Mouse (Mus musculus) intestine, embryonic 16.5 days (tissue): Measurements from ENCODE around the gene Sart3. TPM values are rescaled to one million over a fixed set of nuclear protein-coding genes. Genes with fewer than 3 reads are reported as not detected.
A peak's percentile ranks its signal among the peaks of the same experiment; 100 is the strongest.

Experiments used
- ATAC-seq: fragments of 200-750 bp; cut with Nextera tagmentation; 2 replicates; pipeline ENCODE4 v1.8.0; 2017; ENCODE audit warnings: moderate TSS enrichment, moderate library complexity
- H3K27ac ChIP-seq: fragments of 300-500 bp; sonication (generic); 2 replicates; pipeline ENCODE4 v1.5.1; 2014; ENCODE audit warnings: mild to moderate bottlenecking, low read length
- H3K27me3 ChIP-seq: fragments of 300-500 bp; sonication (generic); replicated peaks from 2 replicates; pipeline ENCODE4 v1.6.1; 2014; ENCODE audit warnings: low read length, control low read depth, mixed read lengths; ENCODE audit not compliant: control insufficient read depth, insufficient read depth
- H3K36me3 ChIP-seq: fragments of 300-500 bp; sonication (generic); 2 replicates; pipeline ENCODE4 v1.6.1; 2014; ENCODE audit warnings: low read length, control low read depth; ENCODE audit not compliant: control insufficient read depth, insufficient read depth
- H3K4me1 ChIP-seq: fragments of 300-500 bp; sonication (generic); 2 replicates; pipeline ENCODE4 v1.6.1; 2014; ENCODE audit warnings: low read length, control low read depth, mixed read lengths; ENCODE audit not compliant: control insufficient read depth, insufficient read depth
- H3K4me2 ChIP-seq: fragments of 300-500 bp; sonication (generic); 2 replicates; pipeline ENCODE4 v1.6.1; 2014; ENCODE audit warnings: low read depth, low read length, control low read depth
- H3K4me3 ChIP-seq: fragments of 300-500 bp; sonication (generic); 2 replicates; pipeline ENCODE4 v1.5.1; 2014; ENCODE audit warnings: mild to moderate bottlenecking, low read length
- H3K9ac ChIP-seq: fragments of 300-500 bp; sonication (generic); 2 replicates; pipeline ENCODE4 v1.6.1; 2014; ENCODE audit warnings: low read depth, low read length
- H3K9me3 ChIP-seq: fragments of 300-500 bp; sonication (generic); 2 replicates; pipeline ENCODE4 v1.6.1; 2016; ENCODE audit warnings: low read length, control low read depth; ENCODE audit not compliant: control insufficient read depth
- WGBS: fragments of 180-500 bp; shearing (Covaris S2); extraction: QIAGEN DNeasy Blood & Tissue Kit; methylation state at CpG from one replicate; pipeline ENCODE4 v1.1.7; 2014; 5-methylcytosine and 5-hydroxymethylcytosine counted together
- polyA plus RNA-seq: library from polyadenylated mRNA; unstranded; fragments of >200 nt; fragmentation: Nextera tagmentation; extraction: Ambion mirVana; gene quantifications from 2 replicates; pipeline ENCODE4 v1.2.1, GENCODE M21; 2015

The Sart3 gene
- polyA plus RNA-seq, 1 experiment from 2014 or later: 30.2 TPM

GRCm38 (mm10) chr5:113755347-113756030 is 16.8 kb downstream of the Sart3 start:
- no peaks in the 10 kb centered on the region for H3K27me3 ChIP-seq
- no peak overlapping the region for H3K9ac ChIP-seq
- WGBS: 87% methylated on average over 15 of the region's 15 CpGs
- H3K4me1 ChIP-seq: no peaks in the 10 kb centered on the region
- H3K27ac ChIP-seq: no peak overlapping the region
- peaks cover 47% of the 10 kb centered on the region for H3K36me3 ChIP-seq
- no peaks in the 10 kb centered on the region for H3K9me3 ChIP-seq
- H3K4me2 ChIP-seq: no peak overlapping the region
- ATAC-seq: no peak
- H3K4me3 ChIP-seq: no peak overlapping the region

GRCm38 (mm10) chr5:113751521-113752157 is 20.7 kb downstream of the Sart3 start:
- H3K36me3 ChIP-seq: peaks cover 52% of the 10 kb centered on the region
- no peaks in the 10 kb centered on the region for H3K4me1 ChIP-seq
- H3K9ac ChIP-seq: no peak overlapping the region
- no peak overlapping the region for H3K27ac ChIP-seq
- ATAC-seq: no peak
- 87% methylated on average over 9 of the region's 9 CpGs for WGBS
- H3K9me3 ChIP-seq: no peaks in the 10 kb centered on the region
- no peaks in the 10 kb centered on the region for H3K27me3 ChIP-seq
- H3K4me3 ChIP-seq: no peak overlapping the region
- H3K4me2 ChIP-seq: no peak overlapping the region

GRCm38 (mm10) chr5:113748556-113749331 is 23.6 kb downstream of the Sart3 start:
- H3K36me3 ChIP-seq: peaks cover 60% of the 10 kb centered on the region
- ATAC-seq: no peak
- H3K9ac ChIP-seq: no peak overlapping the region
- H3K4me2 ChIP-seq: no peak overlapping the region
- 96% methylated on average over 13 of the region's 13 CpGs for WGBS
- H3K9me3 ChIP-seq: no peaks in the 10 kb centered on the region
- H3K4me3 ChIP-seq: no peak overlapping the region
- H3K4me1 ChIP-seq: no peaks in the 10 kb centered on the region
- H3K27me3 ChIP-seq: no peaks in the 10 kb centered on the region
- no peak overlapping the region for H3K27ac ChIP-seq

GRCm38 (mm10) chr5:113747629-113748028 is 24.7 kb downstream of the Sart3 start:
- Histone ChIP-seq H3K4me3 (no peak overlapping the region), H3K4me2 (no peak overlapping the region), H3K27me3 (no peaks in the 10 kb centered on the region), H3K4me1 (no peaks in the 10 kb centered on the region), H3K9ac (no peak overlapping the region), H3K27ac (no peak overlapping the region), H3K36me3 (peaks cover 69% of the 10 kb centered on the region), H3K9me3 (no peaks in the 10 kb centered on the region)
- over 99% methylated on average over 5 of the region's 5 CpGs for WGBS
- no peak for ATAC-seq

- Histone ChIP-seq H3K36me3 (peaks cover 17% of the 10 kb centered on the region), H3K9ac (no peak overlapping the region), H3K27ac (no peak overlapping the region), H3K4me1 (peaks cover 10% of the 10 kb centered on the region), H3K4me2 (no peak overlapping the region), H3K4me3 (no peak overlapping the region), H3K9me3 (no peaks in the 10 kb centered on the region), H3K27me3 (no peaks in the 10 kb centered on the region)
- no peak for ATAC-seq
- WGBS: 87% methylated on average over 11 of the region's 11 CpGs
Measured at GRCm38 (mm10) chr5:113737607-113738237, 34.6 kb downstream of the Sart3 start.

GRCm38 (mm10) chr5:113736522-113737164 is 35.7 kb downstream of the Sart3 start:
- H3K9me3 ChIP-seq: no peaks in the 10 kb centered on the region
- ATAC-seq: no peak
- peaks cover 10% of the 10 kb centered on the region for H3K4me1 ChIP-seq
- no peaks in the 10 kb centered on the region for H3K27me3 ChIP-seq
- H3K4me2 ChIP-seq: peak overlapping the region; percentile 91
- H3K4me3 ChIP-seq: peak overlapping the region; percentile 70
- peak overlapping the region; percentile 91 for H3K27ac ChIP-seq
- H3K36me3 ChIP-seq: peaks cover 11% of the 10 kb centered on the region
- 37% methylated on average over 15 of the region's 15 CpGs for WGBS
- peak overlapping the region; percentile 74 for H3K9ac ChIP-seq

GRCm38 (mm10) chr5:113736113-113736502 is 36.2 kb downstream of the Sart3 start:
- no peaks in the 10 kb centered on the region for H3K9me3 ChIP-seq
- H3K27me3 ChIP-seq: no peaks in the 10 kb centered on the region
- ATAC-seq: peak; percentile 17
- 3% methylated on average over 10 of the region's 10 CpGs for WGBS
- H3K36me3 ChIP-seq: peaks cover 10% of the 10 kb centered on the region
- H3K4me3 ChIP-seq: peak overlapping the region; percentile 70
- peak overlapping the region; percentile 91 for H3K27ac ChIP-seq
- peak overlapping the region; percentile 91 for H3K4me2 ChIP-seq
- peak overlapping the region; percentile 74 for H3K9ac ChIP-seq
- H3K4me1 ChIP-seq: peaks cover 10% of the 10 kb centered on the region

GRCm38 (mm10) chr5:113735345-113736112 is 36.8 kb downstream of the Sart3 start, which contains the start of gene Ficd:
Gene Ficd (plus strand): TSS chr5:113735803.
- Histone ChIP-seq H3K27ac (peak within 1 kb of the TSS; percentile 91), H3K4me1 (peaks cover 10% of the 10 kb centered on the region), H3K9me3 (no peaks in the 10 kb centered on the region), H3K4me2 (peak within 1 kb of the TSS; percentile 91), H3K27me3 (no peaks in the 10 kb centered on the region), H3K4me3 (peak within 1 kb of the TSS; percentile 70), H3K36me3 (peaks cover 10% of the 10 kb centered on the region), H3K9ac (peak within 1 kb of the TSS; percentile 74)
- ATAC-seq: peak; percentile 99
- 2% methylated on average over 71 of the region's 71 CpGs for WGBS
